Mouse (Mus musculus) CH12.LX (cell line): ENCODE measurements around the gene Acsl1.

Experiments
- MAX ChIP-seq: IDR thresholded peaks from 2 replicates; pipeline ENCODE4 v1.6.1; 2011; ENCODE audit warnings: low read length, improper control_type of control experiment
- MAZ ChIP-seq: IDR thresholded peaks from 2 replicates; pipeline ENCODE4 v1.6.1; 2012; ENCODE audit warnings: low read depth, mild to moderate bottlenecking, inconsistent platforms, low read length, improper control_type of control experiment, moderate library complexity
- USF1 ChIP-seq: IDR thresholded peaks from 2 replicates; pipeline ENCODE4 v1.6.1; 2014; ENCODE audit warnings: low read depth, mild to moderate bottlenecking, inconsistent platforms, low read length, improper control_type of control experiment

- TF ChIP-seq MAX (no peak), MAZ (no peak), USF1 (no peak)
Observed at GRCm38 (mm10) chr8:46449723-46450251, 21.1 kb upstream of the Acsl1 start.
